Mouse (Mus musculus): ENCODE results near the gene Grip1. TPM values are rescaled to one million over a fixed set of nuclear protein-coding genes. Genes with fewer than 3 reads are reported as not detected.

The Grip1 gene
- total and polyA plus RNA-seq, 3 experiments = 0.31 to 0.45 (median 0.42) TPM

DNA sequence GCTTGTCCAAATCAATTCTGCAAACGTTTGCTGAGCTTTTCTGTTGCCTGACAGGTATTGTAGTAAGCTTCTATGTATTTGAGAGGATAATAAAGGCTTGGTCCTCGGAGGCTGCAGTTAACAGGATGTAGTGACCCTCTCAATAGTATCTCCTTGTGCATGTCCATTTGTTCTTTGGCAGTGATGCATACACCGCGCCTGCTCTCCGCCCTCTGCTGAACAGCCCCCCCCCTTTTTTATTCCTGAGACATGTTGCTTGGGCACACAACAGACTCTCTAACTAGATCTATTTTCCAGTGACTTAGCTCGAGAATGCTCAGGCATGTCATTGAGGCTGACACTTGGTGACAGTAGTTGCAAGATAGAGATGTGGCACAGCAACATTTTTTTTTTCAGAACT lies 582.2 kb downstream of the Grip1 start:
- TF ChIP-seq POLR2A (IDR thresholded peaks at IDR 0.05; ENCODE audit: insufficient read depth, low read depth, low read length) (no peak), CTCF (IDR thresholded peaks at IDR 0.05) (no peak), EP300 (IDR thresholded peaks at IDR 0.05; ENCODE audit: insufficient read depth, low read depth, low read length) (no peak)
- H3K4me1 ChIP-seq (ENCODE audit: control insufficient read depth, insufficient read depth, low read length) = no peaks in the 10 kb centered on the region
- H3K79me2 ChIP-seq (replicated peaks; ENCODE audit: control insufficient read depth, insufficient read depth, low read length) = no peaks in the 10 kb centered on the region
- H3K36me3 ChIP-seq (ENCODE audit: control insufficient read depth, insufficient read depth, low read length) = no peaks in the 10 kb centered on the region
- no peak overlapping the region for H3K9ac ChIP-seq (ENCODE audit: low read depth, low read length)
- no peak overlapping the region for H3K4me3 ChIP-seq
- DNase-seq = no peak
- intact Hi-C loops (cut with DNase I) = no loop called here
- H3K27me3 ChIP-seq (ENCODE audit: control insufficient read depth, insufficient read depth, low read length) = no peaks in the 10 kb centered on the region
- no peak overlapping the region for H3K27ac ChIP-seq
- WGBS = 66% methylated on average over 6 of the region's 6 CpGs

DNA sequence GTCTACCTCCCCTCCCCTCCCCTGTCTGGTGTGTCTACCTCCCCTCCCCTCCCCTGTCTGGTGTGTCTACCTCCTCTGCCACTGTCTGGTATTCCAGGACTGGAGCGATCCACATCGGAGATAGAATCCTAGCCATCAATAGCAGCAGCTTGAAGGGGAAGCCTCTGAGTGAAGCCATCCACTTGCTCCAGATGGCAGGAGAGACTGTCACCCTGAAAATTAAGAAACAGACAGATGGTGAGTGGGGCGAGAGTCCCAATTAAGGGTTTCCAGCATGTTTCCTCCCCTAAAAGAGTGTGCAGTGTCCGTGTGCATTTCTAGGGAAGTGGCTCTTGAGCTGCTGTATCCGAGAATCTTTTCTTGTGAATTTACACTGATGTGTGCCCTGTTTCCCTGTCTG lies 584.6 kb downstream of the Grip1 start:
- no peak for TF ChIP-seq CTCF (IDR thresholded peaks at IDR 0.05)
- no peak for TF ChIP-seq EP300 (IDR thresholded peaks at IDR 0.05; ENCODE audit: insufficient read depth, low read depth, low read length)
- TF ChIP-seq POLR2A (IDR thresholded peaks at IDR 0.05; ENCODE audit: insufficient read depth, low read depth, low read length) = no peak
- intact Hi-C loops (cut with DNase I) = no loop called here
- no peaks in the 10 kb centered on the region for H3K79me2 ChIP-seq (replicated peaks; ENCODE audit: control insufficient read depth, insufficient read depth, low read length)

GRCm38 (mm10) chr10:120044237-120044636 lies 590.6 kb downstream of the Grip1 start:
- no peak for DNase-seq
- no peak for TF ChIP-seq POLR2A (IDR thresholded peaks at IDR 0.05; ENCODE audit: insufficient read depth, low read depth, low read length)
- no peak for TF ChIP-seq EP300 (IDR thresholded peaks at IDR 0.05; ENCODE audit: insufficient read depth, low read depth, low read length)
- TF ChIP-seq CTCF (IDR thresholded peaks at IDR 0.05) = no peak
- Histone ChIP-seq H3K79me2 (replicated peaks; ENCODE audit: control insufficient read depth, insufficient read depth, low read length) (no peaks in the 10 kb centered on the region), H3K4me3 (no peak overlapping the region), H3K27me3 (ENCODE audit: control insufficient read depth, insufficient read depth, low read length) (no peaks in the 10 kb centered on the region), H3K36me3 (ENCODE audit: control insufficient read depth, insufficient read depth, low read length) (no peaks in the 10 kb centered on the region), H3K27ac (no peak overlapping the region), H3K4me1 (ENCODE audit: control insufficient read depth, insufficient read depth, low read length) (no peaks in the 10 kb centered on the region), H3K9ac (ENCODE audit: low read depth, low read length) (no peak overlapping the region)
- 82% methylated on average over 6 of the region's 6 CpGs for WGBS
- intact Hi-C loops (cut with DNase I) = no loop called here

More for the DNA sequence above, 584.6 kb downstream of the Grip1 start:
- H3K36me3 ChIP-seq (ENCODE audit: control insufficient read depth, insufficient read depth, low read length) = no peaks in the 10 kb centered on the region
- WGBS = 90% methylated on average over 5 of the region's 5 CpGs
- H3K27ac ChIP-seq = no peak overlapping the region
- no peak overlapping the region for H3K9ac ChIP-seq (ENCODE audit: low read depth, low read length)
- no peak for DNase-seq
- H3K27me3 ChIP-seq (ENCODE audit: control insufficient read depth, insufficient read depth, low read length) = no peaks in the 10 kb centered on the region
- H3K4me1 ChIP-seq (ENCODE audit: control insufficient read depth, insufficient read depth, low read length) = no peaks in the 10 kb centered on the region
- no peak overlapping the region for H3K4me3 ChIP-seq

DNA sequence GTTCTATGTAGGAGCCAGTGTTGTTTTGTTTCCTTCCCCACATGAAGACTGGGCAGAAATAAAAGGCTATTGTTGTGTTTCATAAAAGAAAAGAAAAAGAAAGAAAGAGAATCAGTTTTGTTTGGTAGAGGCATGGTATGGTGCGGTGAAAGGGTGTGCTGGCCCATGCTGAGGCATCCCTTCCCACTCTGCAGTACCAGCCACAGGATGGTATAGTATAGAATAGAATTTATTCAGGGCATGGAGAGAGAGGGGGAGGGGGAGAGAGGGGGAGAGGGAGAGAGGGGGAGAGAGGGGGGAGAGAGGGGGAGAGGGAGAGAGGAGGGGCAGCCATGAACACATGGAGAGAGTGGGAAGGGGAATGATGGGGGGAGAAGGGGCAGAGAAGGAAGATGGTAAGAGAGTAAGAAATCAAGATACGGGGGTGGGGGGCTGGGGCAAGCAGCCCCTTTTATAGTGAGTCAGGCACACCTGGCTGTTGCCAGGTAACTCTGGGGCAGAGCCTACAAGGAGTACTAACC lies 591.1 kb downstream of the Grip1 start:
- no peaks in the 10 kb centered on the region for H3K36me3 ChIP-seq (ENCODE audit: control insufficient read depth, insufficient read depth, low read length)
- intact Hi-C loops (cut with DNase I) = no loop called here
- H3K9ac ChIP-seq (ENCODE audit: low read depth, low read length) = no peak overlapping the region
- no peak for TF ChIP-seq CTCF (IDR thresholded peaks at IDR 0.05)
- no peaks in the 10 kb centered on the region for H3K4me1 ChIP-seq (ENCODE audit: control insufficient read depth, insufficient read depth, low read length)
- H3K79me2 ChIP-seq (replicated peaks; ENCODE audit: control insufficient read depth, insufficient read depth, low read length) = no peaks in the 10 kb centered on the region
- H3K4me3 ChIP-seq = no peak overlapping the region
- DNase-seq = no peak
- H3K27ac ChIP-seq = no peak overlapping the region
- WGBS = 94% methylated on average over 2 of the region's 2 CpGs
- no peaks in the 10 kb centered on the region for H3K27me3 ChIP-seq (ENCODE audit: control insufficient read depth, insufficient read depth, low read length)

- Histone ChIP-seq H3K27me3 (ENCODE audit: control insufficient read depth, insufficient read depth, low read length) (no peaks in the 10 kb centered on the region), H3K4me1 (ENCODE audit: control insufficient read depth, insufficient read depth, low read length) (no peaks in the 10 kb centered on the region), H3K79me2 (replicated peaks; ENCODE audit: control insufficient read depth, insufficient read depth, low read length) (no peaks in the 10 kb centered on the region), H3K4me3 (no peak overlapping the region), H3K9ac (ENCODE audit: low read depth, low read length) (no peak overlapping the region), H3K36me3 (ENCODE audit: control insufficient read depth, insufficient read depth, low read length) (no peaks in the 10 kb centered on the region), H3K27ac (no peak overlapping the region)
- 28% methylated on average over 10 of the region's 10 CpGs for WGBS
- intact Hi-C loops (cut with DNase I) = no loop called here
- peak in 1 of 2 experiments; percentile 12 for DNase-seq
- TF ChIP-seq CTCF (IDR thresholded peaks at IDR 0.05) = no peak
- no peak for TF ChIP-seq POLR2A (IDR thresholded peaks at IDR 0.05; ENCODE audit: insufficient read depth, low read depth, low read length)
- TF ChIP-seq EP300 (IDR thresholded peaks at IDR 0.05; ENCODE audit: insufficient read depth, low read depth, low read length) = no peak
Measured at GRCm38 (mm10) chr10:120060579-120061237, 607.1 kb downstream of the Grip1 start.

GRCm38 (mm10) chr10:120061238-120062130 lies 607.9 kb downstream of the Grip1 start:
- no peak for TF ChIP-seq POLR2A (IDR thresholded peaks at IDR 0.05; ENCODE audit: insufficient read depth, low read depth, low read length)
- TF ChIP-seq EP300 (IDR thresholded peaks at IDR 0.05; ENCODE audit: insufficient read depth, low read depth, low read length) = no peak
- TF ChIP-seq CTCF (IDR thresholded peaks at IDR 0.05) = no peak
- no peak overlapping the region for H3K27ac ChIP-seq
- no peaks in the 10 kb centered on the region for H3K4me1 ChIP-seq (ENCODE audit: control insufficient read depth, insufficient read depth, low read length)
- H3K79me2 ChIP-seq (replicated peaks; ENCODE audit: control insufficient read depth, insufficient read depth, low read length) = no peaks in the 10 kb centered on the region
- DNase-seq = no peak
- H3K36me3 ChIP-seq (ENCODE audit: control insufficient read depth, insufficient read depth, low read length) = no peaks in the 10 kb centered on the region
- H3K9ac ChIP-seq (ENCODE audit: low read depth, low read length) = no peak overlapping the region
- WGBS = 57% methylated on average over 24 of the region's 24 CpGs
- intact Hi-C loops (cut with DNase I) = no loop called here
- H3K4me3 ChIP-seq = no peak overlapping the region
- no peaks in the 10 kb centered on the region for H3K27me3 ChIP-seq (ENCODE audit: control insufficient read depth, insufficient read depth, low read length)
